Mouse (Mus musculus): ENCODE data around the gene Cntn4. TPM values are rescaled to one million over a fixed set of nuclear protein-coding genes. Genes with fewer than 3 reads are reported as not detected.

Cntn4 gene
- polyA plus RNA-seq, 1 experiment from 2014 or later: 0.72 TPM

DNA sequence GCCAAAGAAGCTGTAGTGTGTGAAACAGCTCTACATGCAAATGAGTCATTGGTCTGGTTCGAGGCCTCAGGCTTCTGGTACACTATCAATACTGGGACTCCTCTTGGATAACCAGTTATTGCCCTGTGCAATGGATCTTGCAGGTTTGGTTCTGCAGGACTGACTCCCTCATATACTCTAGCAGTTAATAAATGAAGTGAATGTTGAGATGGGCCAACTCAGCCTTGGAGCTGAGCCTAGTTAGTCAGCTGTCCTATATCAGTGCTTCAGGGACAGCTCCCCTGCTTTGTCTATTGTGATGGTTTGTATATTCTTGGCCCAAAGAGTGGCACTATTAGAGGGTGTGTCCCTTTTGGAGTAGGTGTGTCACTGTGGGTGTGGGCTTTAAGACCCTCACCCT, 314.0 kb downstream of the Cntn4 start:
- Histone ChIP-seq H3K27ac (replicated peaks) (no peak overlapping the region), H3K36me3 (ENCODE audit: control insufficient read depth, insufficient read depth, low read length) (no peaks in the 10 kb centered on the region), H3K9ac (ENCODE audit: low read length) (no peak overlapping the region), H3K9me3 (ENCODE audit: control insufficient read depth, low read length) (no peaks in the 10 kb centered on the region), H3K4me2 (replicated peaks; ENCODE audit: low read depth) (no peak overlapping the region), H3K4me1 (replicated peaks; ENCODE audit: control insufficient read depth, insufficient read depth) (no peaks in the 10 kb centered on the region), H3K27me3 (ENCODE audit: control insufficient read depth, insufficient read depth, low read length) (no peaks in the 10 kb centered on the region), H3K4me3 (ENCODE audit: low read depth, low read length) (no peak overlapping the region)
- DNase-seq (ENCODE audit: low spot score) (no peak), ATAC-seq (ENCODE audit: low FRiP score, low TSS enrichment) (no peak)
- 52% methylated on average over 1 of the region's 1 CpGs for WGBS
- no peak for TF ChIP-seq EP300 (optimal IDR thresholded peaks at IDR 0.05)
- TF ChIP-seq CTCF (IDR thresholded peaks at IDR 0.05; ENCODE audit: low read depth): no peak

DNA sequence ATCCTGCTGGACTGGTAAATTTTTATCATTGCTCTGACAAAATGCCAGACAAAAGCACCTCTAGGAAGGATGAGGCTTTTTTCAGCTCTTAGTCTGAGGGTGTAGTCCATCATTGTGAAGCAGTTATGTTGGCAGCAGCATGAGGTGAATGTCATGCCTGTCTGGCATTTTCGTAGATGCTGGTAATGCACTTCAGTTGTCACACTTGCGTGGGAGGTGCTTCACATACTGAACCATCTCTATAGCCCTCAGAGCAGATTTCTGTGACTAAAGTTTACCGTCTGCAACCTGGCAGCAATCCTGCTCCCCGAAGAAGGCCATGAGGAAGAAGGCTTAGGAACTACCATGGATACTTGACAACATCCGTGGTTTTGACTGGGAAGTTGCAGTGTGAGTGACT, 335.6 kb downstream of the Cntn4 start:
- WGBS: 79% methylated on average over 5 of the region's 5 CpGs
- Histone ChIP-seq H3K27me3 (ENCODE audit: control insufficient read depth, insufficient read depth, low read length) (no peaks in the 10 kb centered on the region), H3K4me1 (replicated peaks; ENCODE audit: control insufficient read depth, insufficient read depth) (no peaks in the 10 kb centered on the region), H3K27ac (replicated peaks) (no peak overlapping the region), H3K4me2 (replicated peaks; ENCODE audit: low read depth) (no peak overlapping the region), H3K9me3 (ENCODE audit: control insufficient read depth, low read length) (no peaks in the 10 kb centered on the region), H3K4me3 (ENCODE audit: low read depth, low read length) (no peak overlapping the region), H3K36me3 (ENCODE audit: control insufficient read depth, insufficient read depth, low read length) (no peaks in the 10 kb centered on the region), H3K9ac (ENCODE audit: low read length) (no peak overlapping the region)
- DNase-seq (ENCODE audit: low spot score): no peak
- no peak for ATAC-seq (ENCODE audit: low FRiP score, low TSS enrichment)
- TF ChIP-seq CTCF (IDR thresholded peaks at IDR 0.05; ENCODE audit: low read depth): no peak
- TF ChIP-seq EP300 (optimal IDR thresholded peaks at IDR 0.05): no peak

DNA sequence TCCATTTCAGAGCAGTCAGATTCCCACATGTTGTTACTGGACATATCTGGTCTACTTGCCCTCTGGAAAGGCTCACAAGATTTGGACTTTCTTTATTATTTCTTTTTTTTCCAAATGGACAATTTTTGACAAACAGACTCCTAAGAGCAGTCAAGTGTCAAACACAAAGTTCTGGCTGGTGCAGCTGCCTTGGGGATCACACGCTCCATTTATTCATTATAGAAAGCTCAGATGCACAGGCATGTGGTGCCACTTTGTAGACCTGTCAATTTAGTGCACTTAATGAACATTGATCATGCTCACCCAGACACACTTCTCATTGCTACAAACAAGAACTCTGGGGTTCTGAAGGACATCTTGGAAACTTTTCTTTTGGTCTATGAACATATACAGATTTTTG, 337.7 kb downstream of the Cntn4 start:
- whole genome bisulfite sequencing: 90% methylated on average over 1 of the region's 1 CpGs

DNA sequence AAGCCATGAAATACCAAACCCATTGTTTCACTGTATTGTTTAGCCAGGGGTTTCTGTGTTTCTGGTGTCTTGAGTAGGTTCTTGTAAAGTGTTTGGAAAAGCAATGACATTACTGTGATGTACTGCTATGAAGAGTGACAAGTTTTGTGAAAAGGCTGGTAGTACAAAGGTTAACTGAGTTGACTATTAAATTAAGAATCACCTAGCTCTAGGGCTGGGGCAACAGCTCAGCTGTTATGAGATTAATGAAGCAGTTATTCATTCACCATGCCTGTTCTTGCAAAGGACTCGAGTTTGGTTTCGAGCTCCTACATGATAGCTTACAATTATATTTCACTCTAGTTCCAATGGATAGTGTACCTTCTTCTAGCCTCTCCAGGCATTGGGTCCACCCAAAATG, 371.4 kb downstream of the Cntn4 start:
- DNase-seq (ENCODE audit: low spot score): no peak
- H3K9me3 ChIP-seq (ENCODE audit: control insufficient read depth, low read length): no peaks in the 10 kb centered on the region
- H3K9ac ChIP-seq (ENCODE audit: low read length): no peak overlapping the region
- H3K4me3 ChIP-seq (ENCODE audit: low read depth, low read length): no peak overlapping the region
- WGBS: 80% methylated on average over 2 of the region's 2 CpGs
- H3K27ac ChIP-seq (replicated peaks): no peak overlapping the region
- no peaks in the 10 kb centered on the region for H3K27me3 ChIP-seq (ENCODE audit: control insufficient read depth, insufficient read depth, low read length)
- H3K4me2 ChIP-seq (replicated peaks; ENCODE audit: low read depth): no peak overlapping the region
- H3K4me1 ChIP-seq (replicated peaks; ENCODE audit: control insufficient read depth, insufficient read depth): no peaks in the 10 kb centered on the region
- no peak for ATAC-seq (ENCODE audit: low FRiP score, low TSS enrichment)
- TF ChIP-seq EP300 (optimal IDR thresholded peaks at IDR 0.05) (no peak), CTCF (IDR thresholded peaks at IDR 0.05; ENCODE audit: low read depth) (no peak)
- no peaks in the 10 kb centered on the region for H3K36me3 ChIP-seq (ENCODE audit: control insufficient read depth, insufficient read depth, low read length)

More for the DNA sequence above, 337.7 kb downstream of the Cntn4 start:
- H3K4me1 ChIP-seq (replicated peaks; ENCODE audit: control insufficient read depth, insufficient read depth): no peaks in the 10 kb centered on the region
- no peaks in the 10 kb centered on the region for H3K9me3 ChIP-seq (ENCODE audit: control insufficient read depth, low read length)
- ATAC-seq (ENCODE audit: low FRiP score, low TSS enrichment): no peak
- no peaks in the 10 kb centered on the region for H3K27me3 ChIP-seq (ENCODE audit: control insufficient read depth, insufficient read depth, low read length)
- H3K27ac ChIP-seq (replicated peaks): no peak overlapping the region
- no peaks in the 10 kb centered on the region for H3K36me3 ChIP-seq (ENCODE audit: control insufficient read depth, insufficient read depth, low read length)
- TF ChIP-seq CTCF (IDR thresholded peaks at IDR 0.05; ENCODE audit: low read depth) (no peak), EP300 (optimal IDR thresholded peaks at IDR 0.05) (no peak)
- H3K4me2 ChIP-seq (replicated peaks; ENCODE audit: low read depth): no peak overlapping the region
- DNase-seq (ENCODE audit: low spot score): no peak
- no peak overlapping the region for H3K9ac ChIP-seq (ENCODE audit: low read length)
- no peak overlapping the region for H3K4me3 ChIP-seq (ENCODE audit: low read depth, low read length)

DNA sequence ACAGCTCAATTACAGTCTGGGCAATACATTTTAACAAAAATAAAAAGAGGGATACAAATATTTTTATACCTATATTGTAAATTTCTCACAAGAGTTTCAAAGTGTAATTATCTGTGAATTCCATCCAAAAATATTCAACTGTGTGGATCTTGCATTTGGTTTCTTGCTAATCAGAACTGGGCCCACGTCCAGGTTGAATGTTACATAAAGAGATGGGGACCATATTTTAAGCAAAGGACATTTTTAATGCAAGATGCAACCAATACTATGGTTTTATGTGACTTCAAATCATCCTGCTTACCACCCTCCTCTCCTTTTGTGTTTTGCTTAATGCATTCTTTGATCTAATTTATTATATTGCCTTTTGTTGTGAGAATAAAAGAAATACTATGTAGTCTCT, 378.7 kb downstream of the Cntn4 start:
- no peaks in the 10 kb centered on the region for H3K9me3 ChIP-seq (ENCODE audit: control insufficient read depth, low read length)
- H3K4me1 ChIP-seq (replicated peaks; ENCODE audit: control insufficient read depth, insufficient read depth): no peaks in the 10 kb centered on the region
- H3K4me3 ChIP-seq (ENCODE audit: low read depth, low read length): no peak overlapping the region
- WGBS: 69% methylated on average over 1 of the region's 1 CpGs
- H3K27ac ChIP-seq (replicated peaks): no peak overlapping the region
- DNase-seq (ENCODE audit: low spot score): no peak
- TF ChIP-seq EP300 (optimal IDR thresholded peaks at IDR 0.05) (no peak), CTCF (IDR thresholded peaks at IDR 0.05; ENCODE audit: low read depth) (no peak)
- no peaks in the 10 kb centered on the region for H3K36me3 ChIP-seq (ENCODE audit: control insufficient read depth, insufficient read depth, low read length)
- H3K9ac ChIP-seq (ENCODE audit: low read length): no peak overlapping the region
- ATAC-seq (ENCODE audit: low FRiP score, low TSS enrichment): no peak
- no peak overlapping the region for H3K4me2 ChIP-seq (replicated peaks; ENCODE audit: low read depth)
- H3K27me3 ChIP-seq (ENCODE audit: control insufficient read depth, insufficient read depth, low read length): no peaks in the 10 kb centered on the region

DNA sequence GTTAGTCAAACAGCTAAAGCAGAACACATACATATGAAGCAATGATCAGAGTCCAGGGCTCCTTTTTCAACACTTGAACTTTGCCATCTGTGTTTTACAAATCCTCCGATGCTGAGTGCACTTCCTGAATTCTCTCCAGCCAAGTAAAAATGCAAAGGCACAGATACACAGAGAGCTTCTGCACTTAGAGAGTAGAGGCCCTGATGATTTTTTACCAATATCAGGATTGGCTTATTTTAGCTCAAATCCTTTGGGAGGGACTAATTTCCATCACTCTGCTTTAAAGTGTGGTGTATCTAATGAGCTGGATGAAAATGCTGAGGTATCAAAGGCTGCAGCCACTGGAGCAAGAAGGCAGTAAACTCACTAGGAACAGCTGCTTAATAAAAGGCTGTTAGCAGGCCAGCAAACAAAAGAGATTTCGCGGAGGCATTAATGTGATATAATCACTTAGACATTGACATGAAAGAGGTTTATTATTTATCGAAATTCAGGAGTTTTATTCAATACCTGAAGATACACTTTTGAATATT, 400.7 kb downstream of the Cntn4 start:
- 58% methylated on average over 4 of the region's 4 CpGs for WGBS
- DNase-seq (ENCODE audit: low spot score): no peak

More for the DNA sequence above, 400.7 kb downstream of the Cntn4 start:
- H3K9ac ChIP-seq (ENCODE audit: low read length): no peak overlapping the region
- TF ChIP-seq EP300 (optimal IDR thresholded peaks at IDR 0.05) (no peak), CTCF (IDR thresholded peaks at IDR 0.05; ENCODE audit: low read depth) (no peak)
- no peaks in the 10 kb centered on the region for H3K4me1 ChIP-seq (replicated peaks; ENCODE audit: control insufficient read depth, insufficient read depth)
- no peaks in the 10 kb centered on the region for H3K9me3 ChIP-seq (ENCODE audit: control insufficient read depth, low read length)
- ATAC-seq (ENCODE audit: low FRiP score, low TSS enrichment): no peak
- no peaks in the 10 kb centered on the region for H3K36me3 ChIP-seq (ENCODE audit: control insufficient read depth, insufficient read depth, low read length)
- H3K4me2 ChIP-seq (replicated peaks; ENCODE audit: low read depth): no peak overlapping the region
- H3K27ac ChIP-seq (replicated peaks): no peak overlapping the region
- no peaks in the 10 kb centered on the region for H3K27me3 ChIP-seq (ENCODE audit: control insufficient read depth, insufficient read depth, low read length)
- H3K4me3 ChIP-seq (ENCODE audit: low read depth, low read length): no peak overlapping the region
